Mouse (Mus musculus) spleen, postnatal 10 days (tissue): Measurements from ENCODE around the gene Efcab6.

Experiments used
- DNase-seq, 2 experiments: peaks; one replicate each; pipeline ENCODE4 v3.0.0; 2021 to 2022; ENCODE audit warnings: low spot score in 2 of 2

The Efcab6 gene

DNA sequence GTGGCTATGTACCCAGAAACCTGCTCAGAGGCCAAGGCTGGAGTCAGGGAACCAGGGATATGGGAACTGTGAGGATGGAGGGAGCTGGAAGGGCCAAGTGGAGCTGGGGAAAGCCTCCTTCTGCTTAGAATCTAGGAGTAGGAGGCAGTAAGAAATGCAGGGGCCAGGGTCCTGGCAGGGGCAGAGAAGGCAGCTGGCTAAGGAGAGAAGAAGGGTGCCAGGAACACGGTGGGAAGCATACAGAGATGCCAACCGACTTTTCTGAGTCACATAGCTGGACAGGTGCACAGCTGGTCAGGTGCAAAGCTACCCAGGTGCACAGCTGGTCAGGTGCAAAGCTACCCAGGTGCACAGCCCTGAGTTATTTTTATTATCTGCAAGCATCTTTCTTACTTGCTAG lies 187.3 kb downstream of the Efcab6 start:
- DNase-seq: no peak

- no peak for DNase-seq
Measured at GRCm38 (mm10) chr15:83877155-83877866, 187.9 kb downstream of the Efcab6 start.

DNA sequence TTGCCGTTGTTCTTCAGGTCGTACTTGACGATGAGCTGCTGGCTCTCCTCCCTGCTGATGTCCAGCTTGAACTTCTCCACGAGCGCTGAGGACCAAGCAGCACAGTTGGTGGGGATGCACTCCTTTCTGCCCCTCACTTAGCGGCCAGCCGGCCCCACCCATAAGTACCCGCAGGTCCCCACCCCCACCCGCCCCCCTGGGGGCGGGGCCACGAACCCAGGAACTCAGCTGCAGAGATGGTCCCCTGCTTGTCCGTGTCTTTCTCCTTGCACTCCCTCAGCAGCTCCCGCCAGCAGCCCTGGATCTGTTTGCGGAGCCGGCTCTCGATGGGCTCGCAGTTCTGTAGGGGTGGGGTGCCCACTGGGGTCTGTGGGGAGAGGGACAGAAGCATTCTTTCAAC lies 194.2 kb downstream of the Efcab6 start:
- no peak for DNase-seq

GRCm38 (mm10) chr15:83865626-83866025 lies 199.6 kb downstream of the Efcab6 start:
- DNase-seq: no peak

- peak; percentile 22 to 48 for DNase-seq
Measured at GRCm38 (mm10) chr15:83857129-83857528, 208.1 kb downstream of the Efcab6 start.

GRCm38 (mm10) chr15:83853400-83853811 lies 211.8 kb downstream of the Efcab6 start:
- DNase-seq: no peak

DNA sequence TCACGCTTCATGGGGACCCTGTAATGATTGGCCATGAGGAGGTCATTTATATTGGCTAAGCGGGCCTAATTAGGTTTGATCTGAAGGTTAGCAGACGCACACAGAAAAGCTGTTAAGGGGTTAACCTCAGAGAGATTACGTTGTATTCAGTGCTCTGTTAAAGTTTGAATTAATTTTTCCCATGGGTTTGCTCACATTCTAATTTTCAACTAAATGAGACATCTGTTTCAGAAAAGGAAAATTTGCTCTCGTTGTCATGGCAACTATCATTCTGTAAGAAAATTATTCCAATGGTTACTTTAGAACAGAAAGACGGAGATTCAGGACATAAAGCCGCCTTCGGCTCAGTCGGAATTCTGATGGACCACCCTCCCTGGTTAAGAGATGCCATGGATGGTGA lies 217.0 kb downstream of the Efcab6 start:
- no peak for DNase-seq

DNA sequence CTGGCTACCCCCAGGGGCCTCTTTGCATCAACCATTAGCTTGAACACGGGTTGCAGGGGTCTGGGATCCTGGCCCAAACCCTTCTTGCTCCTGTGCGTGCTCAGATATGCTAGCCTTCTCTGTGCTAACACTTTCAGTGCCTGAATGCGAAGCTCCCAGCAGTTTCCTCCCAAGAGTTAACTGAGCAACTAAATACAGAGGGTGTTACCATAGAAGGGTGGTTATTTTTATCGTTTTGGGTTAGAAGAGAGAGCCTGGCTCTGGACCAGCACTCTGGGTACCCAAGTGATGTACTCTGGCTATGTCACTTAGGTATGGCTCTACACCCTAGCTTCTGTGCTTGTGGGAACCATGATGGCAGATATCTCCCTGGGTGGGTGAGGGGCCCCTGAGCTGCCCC lies 217.7 kb downstream of the Efcab6 start:
- no peak for DNase-seq

GRCm38 (mm10) chr15:83846592-83846991 lies 218.6 kb downstream of the Efcab6 start:
- no peak for DNase-seq

DNA sequence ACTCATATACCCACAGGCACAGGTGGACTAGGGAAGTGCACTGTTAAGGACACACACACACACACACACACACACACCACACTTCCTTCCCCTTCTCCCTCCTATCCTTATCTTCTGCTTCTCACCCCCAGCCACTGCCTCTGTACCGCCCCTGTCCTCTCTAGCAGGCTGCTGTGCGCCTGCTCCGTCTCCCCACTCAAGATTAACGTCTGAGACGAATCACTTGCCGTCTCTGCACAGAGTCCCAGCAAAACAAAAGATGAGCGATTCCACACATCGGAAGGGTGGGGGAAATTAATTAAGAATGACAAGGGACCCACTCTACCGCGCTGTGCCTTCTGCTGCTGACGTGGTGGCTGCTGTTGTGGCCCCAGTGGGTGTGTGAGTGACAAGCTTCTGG lies 219.4 kb downstream of the Efcab6 start:
- DNase-seq: no peak

DNA sequence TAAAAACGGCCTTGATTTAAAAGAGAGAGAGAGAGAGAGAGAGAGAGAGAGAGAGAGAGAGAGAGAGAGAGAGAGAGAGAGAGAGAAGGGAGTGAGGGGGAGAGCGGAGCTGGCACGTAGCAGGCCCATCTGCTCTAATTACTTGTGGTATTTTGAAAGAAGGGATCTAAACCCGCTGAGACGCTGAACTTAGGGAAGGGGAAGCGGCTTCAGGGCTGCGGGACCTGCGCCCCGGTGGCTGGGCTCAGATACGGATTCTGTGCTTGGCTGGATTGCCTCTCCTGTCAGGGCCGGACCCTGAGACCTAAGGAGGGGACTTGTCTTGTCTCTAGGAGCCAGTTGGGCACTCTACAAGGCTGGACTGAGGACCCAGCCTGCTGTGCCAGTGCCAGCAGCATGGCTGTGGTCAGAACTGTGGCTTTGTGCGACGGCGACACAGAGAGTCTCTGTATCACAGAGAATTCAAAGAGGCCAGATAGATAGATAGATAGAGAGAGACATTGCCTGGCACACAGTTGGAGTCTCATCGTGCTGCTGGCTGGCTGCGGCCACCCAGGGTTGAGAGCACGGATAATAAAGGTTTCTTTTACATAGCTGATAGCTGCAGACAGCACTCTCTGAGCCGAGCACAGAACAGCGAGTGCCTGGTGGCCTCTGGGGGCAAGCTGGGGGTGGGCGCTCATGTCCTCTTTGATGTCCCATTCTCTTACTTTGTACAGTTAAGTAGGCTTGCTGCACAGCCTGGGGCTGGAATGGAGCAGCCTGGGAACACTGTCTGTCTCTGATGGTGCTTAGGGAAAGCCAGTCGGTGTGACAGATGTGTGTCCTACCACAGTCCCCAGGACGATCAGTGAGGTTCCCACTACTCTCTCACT lies 222.0 kb downstream of the Efcab6 start:
- no peak for DNase-seq

DNA sequence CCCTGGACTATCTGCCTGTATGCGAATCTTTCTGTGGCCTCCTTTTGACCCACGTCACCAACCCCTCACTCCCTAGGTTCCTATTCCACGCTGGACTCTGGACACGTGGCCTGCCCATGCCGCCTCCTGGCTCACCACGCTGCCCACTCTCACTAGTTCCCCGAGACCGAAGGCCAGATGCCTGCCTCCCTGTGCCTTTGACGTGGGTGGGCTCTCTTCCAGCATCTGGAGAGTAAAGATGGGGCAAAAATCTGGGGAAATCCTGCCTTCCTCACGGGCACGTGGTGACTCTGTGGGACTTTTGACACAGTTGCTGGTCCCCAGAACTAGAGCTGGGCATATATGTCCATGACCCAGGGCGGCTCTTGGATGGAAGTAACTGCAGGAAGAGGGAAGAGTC lies 222.8 kb downstream of the Efcab6 start:
- DNase-seq: no peak

GRCm38 (mm10) chr15:83840950-83841719 lies 224.0 kb downstream of the Efcab6 start:
- DNase-seq: no peak

- DNase-seq: no peak
Measured at GRCm38 (mm10) chr15:83832265-83832664, 232.9 kb downstream of the Efcab6 start.

- no peak for DNase-seq
Measured at GRCm38 (mm10) chr15:83829226-83829625, 236.0 kb downstream of the Efcab6 start.

- DNase-seq: no peak
Measured at GRCm38 (mm10) chr15:83828011-83828410, 237.2 kb downstream of the Efcab6 start.
